Mouse (Mus musculus) kidney, postnatal 0 days (tissue): ENCODE measurements at regions not wholly inside any gene's neighbourhood (a gene's known extent, or its start where the extent isn't known, plus 50 kb on each side); places are given as distances from the start of the nearest gene placed in this dataset.

Source experiments
- ATAC-seq: fragments of 200-750 bp; cut with Nextera tagmentation; replicated peaks from 2 replicates; pipeline ENCODE4 v1.8.0; 2017; ENCODE audit warnings: low read depth, moderate number of reproducible peaks, moderate TSS enrichment, moderate library complexity; ENCODE audit not compliant: low FRiP score
- DNase-seq: peaks from one replicate; pipeline ENCODE4 v3.0.0-alpha.2; 2016; ENCODE audit warnings: low spot score
- H3K27ac ChIP-seq: fragments of 300-500 bp; sonication (generic); 2 replicates; pipeline ENCODE4 v1.5.1; 2014; ENCODE audit warnings: mild to moderate bottlenecking
- H3K27me3 ChIP-seq: fragments of 300-500 bp; sonication (generic); 2 replicates; pipeline ENCODE4 v1.6.1; 2014; ENCODE audit warnings: low read length, mixed read lengths; ENCODE audit not compliant: insufficient read depth
- H3K36me3 ChIP-seq: fragments of 300-500 bp; sonication (generic); 2 replicates; pipeline ENCODE4 v1.6.1; 2014; ENCODE audit warnings: low read length, mixed read lengths; ENCODE audit not compliant: insufficient read depth
- H3K4me1 ChIP-seq: fragments of 300-500 bp; sonication (generic); replicated peaks from 2 replicates; pipeline ENCODE4 v1.6.1; 2014; ENCODE audit warnings: antibody characterized with exemption, low read length, mixed read lengths; ENCODE audit not compliant: insufficient read depth
- H3K4me2 ChIP-seq: fragments of 300-500 bp; sonication (generic); 2 replicates; pipeline ENCODE4 v1.6.1; 2014; ENCODE audit warnings: mild to moderate bottlenecking, low read length, moderate library complexity, mixed read lengths
- H3K4me3 ChIP-seq: fragments of 300-500 bp; sonication (generic); replicated peaks from 2 replicates; pipeline ENCODE4 v1.5.1; 2014; ENCODE audit warnings: low read depth, low read length
- H3K9ac ChIP-seq: fragments of 300-500 bp; sonication (generic); 2 replicates; pipeline ENCODE4 v1.6.1; 2014; ENCODE audit warnings: low read depth, low read length
- H3K9me3 ChIP-seq: fragments of 300-500 bp; sonication (generic); replicated peaks from 2 replicates; pipeline ENCODE4 v1.6.1; 2016; ENCODE audit warnings: low read length, inconsistent platforms, mixed read lengths
- CTCF ChIP-seq: IDR thresholded peaks from 2 replicates; pipeline ENCODE4 v1.5.1; 2016; ENCODE audit warnings: antibody characterized with exemption, low read depth, mild to moderate bottlenecking, moderate library complexity
- WGBS: fragments of 180-500 bp; shearing (Covaris S2); extraction: QIAGEN DNeasy Blood & Tissue Kit; methylation state at CpG from one replicate; pipeline ENCODE4 v1.1.7; 2014; 5-methylcytosine and 5-hydroxymethylcytosine counted together

DNA sequence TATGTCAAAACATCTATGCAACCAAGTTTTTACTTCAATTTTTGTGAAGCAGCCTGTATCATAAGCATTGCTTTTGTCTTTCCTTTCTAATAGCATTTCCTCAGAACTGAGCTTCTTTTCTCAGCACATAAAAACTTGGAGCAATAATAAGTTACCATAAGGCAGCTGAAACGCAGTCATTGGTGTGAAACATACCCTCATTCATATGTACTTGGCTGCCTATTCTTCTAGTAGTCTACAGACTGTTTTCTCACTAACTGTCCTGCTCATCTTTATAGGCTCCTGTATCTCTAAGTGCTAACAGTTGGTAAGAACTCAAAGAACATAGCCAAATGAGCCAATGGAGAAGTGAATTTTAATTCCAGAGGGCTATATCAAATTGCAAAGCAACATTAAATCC lies 454.6 kb upstream of the Ptprd start:
- Histone ChIP-seq H3K4me3 (no peak overlapping the region), H3K27me3 (no peaks in the 10 kb centered on the region), H3K9ac (no peak overlapping the region), H3K4me2 (no peak overlapping the region), H3K9me3 (no peaks in the 10 kb centered on the region), H3K36me3 (no peaks in the 10 kb centered on the region), H3K27ac (no peak overlapping the region), H3K4me1 (no peaks in the 10 kb centered on the region)
- DNase-seq (no peak), ATAC-seq (no peak)
- WGBS = 68% methylated on average over 1 of the region's 1 CpGs
- no peak for TF ChIP-seq CTCF

DNA sequence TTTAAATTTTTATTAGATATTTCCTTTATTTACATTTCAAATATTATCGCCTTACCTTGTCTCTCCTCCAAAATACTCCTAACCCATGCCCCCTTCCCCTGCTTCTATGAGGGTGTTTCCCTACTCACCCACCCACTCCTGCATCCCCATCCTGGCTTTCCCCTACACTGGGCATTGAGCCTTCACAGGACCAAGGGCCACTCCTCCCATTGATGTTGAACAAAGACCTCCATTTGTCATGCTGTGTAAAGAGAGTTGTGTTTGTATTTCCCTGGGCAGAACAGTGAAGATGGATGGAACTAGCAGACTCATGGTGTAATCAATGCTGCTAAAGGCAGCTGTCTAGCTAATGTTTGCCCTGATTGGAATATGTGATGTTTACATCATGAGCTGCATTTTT lies 431.0 kb upstream of the Ptprd start:
- H3K4me1 ChIP-seq = no peaks in the 10 kb centered on the region
- no peak overlapping the region for H3K4me3 ChIP-seq
- H3K9ac ChIP-seq = no peak overlapping the region
- ATAC-seq (no peak), DNase-seq (no peak)
- TF ChIP-seq CTCF = no peak
- no peak overlapping the region for H3K4me2 ChIP-seq
- no peaks in the 10 kb centered on the region for H3K9me3 ChIP-seq
- H3K36me3 ChIP-seq = no peaks in the 10 kb centered on the region
- no peak overlapping the region for H3K27ac ChIP-seq
- WGBS = 81% methylated on average over 1 of the region's 1 CpGs
- H3K27me3 ChIP-seq = no peaks in the 10 kb centered on the region

DNA sequence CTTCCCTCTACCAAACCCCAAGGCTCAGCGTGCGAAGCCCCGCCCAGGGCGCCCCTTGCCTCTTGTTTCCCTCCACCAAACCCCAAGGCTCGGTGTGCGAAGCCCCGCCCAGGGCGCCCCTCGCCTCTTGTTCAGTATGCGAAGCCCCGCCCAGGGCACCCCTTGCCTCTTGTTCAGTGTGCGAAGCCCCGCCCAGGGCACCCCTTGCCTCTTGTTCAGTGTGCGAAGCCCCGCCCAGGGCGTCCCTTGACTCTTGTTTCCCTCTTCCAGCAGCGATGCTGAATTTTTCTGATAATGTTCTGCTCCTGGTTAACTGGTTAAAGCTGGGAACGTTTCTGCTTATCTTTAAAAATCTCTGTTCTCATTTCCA lies 394.7 kb upstream of the Ptprd start:
- Histone ChIP-seq H3K4me2 (peak overlapping the region; percentile 55), H3K4me3 (peak overlapping the region; percentile 17), H3K4me1 (peaks cover 5% of the 10 kb centered on the region; the same call in 1 of the 2 replicates), H3K9ac (no peak overlapping the region), H3K9me3 (no peaks in the 10 kb centered on the region), H3K36me3 (no peaks in the 10 kb centered on the region), H3K27ac (no peak overlapping the region), H3K27me3 (no peaks in the 10 kb centered on the region)
- WGBS = 21% methylated on average over 18 of the region's 18 CpGs
- no peak for DNase-seq
- no peak for ATAC-seq
- no peak for TF ChIP-seq CTCF

DNA sequence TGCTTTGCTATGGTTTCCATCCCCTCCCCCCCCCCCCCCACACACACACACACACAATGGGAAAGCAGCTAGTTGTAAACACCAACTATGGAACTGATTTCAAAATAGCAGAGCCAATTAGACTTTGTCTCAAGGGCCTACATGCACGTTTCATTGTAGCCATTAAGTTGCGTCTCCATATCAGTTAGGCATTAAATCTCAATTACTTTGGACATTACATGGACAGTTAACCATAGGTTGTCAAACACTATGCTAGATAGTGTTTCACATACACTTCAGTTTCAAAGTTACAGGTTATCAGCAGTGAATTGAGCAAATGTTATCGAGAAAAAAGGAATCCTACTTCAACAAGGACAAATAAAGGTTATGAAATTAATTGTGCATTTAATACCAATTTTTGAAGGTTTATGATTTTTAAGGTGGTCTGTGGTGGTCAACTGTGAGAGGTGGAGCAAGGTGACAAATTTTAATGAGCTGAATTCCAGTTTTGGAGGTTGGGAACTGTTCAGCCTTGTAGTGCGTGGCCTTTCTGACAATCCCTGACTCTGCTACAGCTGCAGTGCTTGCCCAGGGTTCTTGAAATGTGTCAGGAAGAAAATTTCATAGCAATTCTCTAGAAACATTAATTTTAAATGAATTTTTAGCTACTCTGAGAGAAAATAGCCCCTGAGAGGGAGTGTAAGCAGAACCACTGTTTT lies 394.2 kb upstream of the Ptprd start:
- no peak for TF ChIP-seq CTCF
- WGBS = 42% methylated on average over 4 of the region's 4 CpGs
- H3K27ac ChIP-seq = no peak overlapping the region
- peak overlapping the region; percentile 17 for H3K4me3 ChIP-seq
- peak; percentile 9 for DNase-seq
- no peaks in the 10 kb centered on the region for H3K27me3 ChIP-seq
- no peaks in the 10 kb centered on the region for H3K36me3 ChIP-seq
- no peak for ATAC-seq
- H3K9me3 ChIP-seq = no peaks in the 10 kb centered on the region
- H3K4me1 ChIP-seq = peaks cover 5% of the 10 kb centered on the region; the same call in 1 of the 2 replicates
- H3K9ac ChIP-seq = no peak overlapping the region
- peak overlapping the region; percentile 55 for H3K4me2 ChIP-seq

DNA sequence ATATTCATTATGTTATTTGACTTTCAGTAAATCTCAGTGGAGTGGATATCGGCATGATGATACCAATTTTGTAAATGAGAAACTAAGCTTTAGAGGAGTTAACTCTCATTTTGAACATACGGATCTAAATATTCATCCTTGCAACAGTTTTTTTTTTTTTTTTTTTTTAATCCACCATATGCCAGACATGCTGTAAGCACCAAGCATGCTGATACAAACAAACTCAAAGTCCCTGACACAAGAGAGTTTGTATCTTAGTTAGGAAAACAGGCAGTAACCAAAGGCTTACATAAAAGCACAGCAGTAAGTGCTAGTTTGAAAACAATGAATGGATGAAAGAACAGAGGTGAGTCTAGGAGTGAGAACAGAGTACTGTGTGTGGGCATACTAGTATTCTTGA lies 369.8 kb upstream of the Ptprd start:
- Histone ChIP-seq H3K4me1 (no peaks in the 10 kb centered on the region), H3K4me3 (no peak overlapping the region), H3K27me3 (no peaks in the 10 kb centered on the region), H3K27ac (no peak overlapping the region), H3K36me3 (no peaks in the 10 kb centered on the region), H3K4me2 (no peak overlapping the region), H3K9me3 (no peaks in the 10 kb centered on the region), H3K9ac (no peak overlapping the region)
- no peak for TF ChIP-seq CTCF
- ATAC-seq (no peak), DNase-seq (no peak)
- 95% methylated on average over 2 of the region's 2 CpGs for WGBS

DNA sequence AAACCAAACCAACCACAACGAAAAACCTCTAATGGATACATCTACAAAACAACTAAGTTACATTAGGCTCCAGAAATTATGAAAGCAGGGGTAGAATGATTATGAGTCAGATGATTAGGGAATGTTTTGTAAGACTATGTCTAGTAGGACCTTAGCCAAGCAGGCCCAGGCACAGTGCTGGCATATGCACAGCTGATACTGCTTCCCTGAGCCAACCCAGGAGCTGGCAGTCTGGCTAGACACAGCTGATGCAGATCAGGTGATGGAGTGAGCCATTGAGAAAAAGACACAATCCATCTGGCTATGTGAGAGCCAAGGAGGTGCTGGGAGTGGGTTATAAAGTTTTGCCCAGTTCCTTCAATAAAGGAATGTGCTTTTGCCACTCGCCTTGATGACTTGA lies 353.6 kb upstream of the Ptprd start:
- Histone ChIP-seq H3K27ac (no peak overlapping the region), H3K9ac (no peak overlapping the region), H3K27me3 (no peaks in the 10 kb centered on the region), H3K9me3 (no peaks in the 10 kb centered on the region), H3K36me3 (no peaks in the 10 kb centered on the region), H3K4me2 (no peak overlapping the region), H3K4me3 (no peak overlapping the region), H3K4me1 (no peaks in the 10 kb centered on the region)
- WGBS = 80% methylated on average over 2 of the region's 2 CpGs
- no peak for TF ChIP-seq CTCF
- DNase-seq (no peak), ATAC-seq (no peak)
